Mouse (Mus musculus) limb, embryonic 14.5 days (tissue): ENCODE data around the gene Tpcn2. TPM values are rescaled to one million over a fixed set of nuclear protein-coding genes. Genes with fewer than 3 reads are reported as not detected.

ENCODE experiments used
- ATAC-seq: fragments of 200-750 bp; cut with Nextera tagmentation; 2 replicates; pipeline ENCODE4 v1.8.0; 2017; ENCODE audit warnings: low read depth, moderate number of reproducible peaks, moderate TSS enrichment; ENCODE audit not compliant: low FRiP score
- DNase-seq: peaks from one replicate; pipeline ENCODE4 v3.0.0-alpha.2; 2015; ENCODE audit warnings: low spot score
- H3K27ac ChIP-seq: fragments of 300-500 bp; sonication (generic); replicated peaks from 2 replicates; pipeline ENCODE4 v1.5.1; 2014; ENCODE audit warnings: low read depth, mild to moderate bottlenecking, low read length, moderate library complexity, mixed read lengths
- H3K27me3 ChIP-seq: fragments of 300-500 bp; sonication (generic); 2 replicates; pipeline ENCODE4 v1.6.1; 2014; ENCODE audit warnings: low read length, mixed read lengths; ENCODE audit not compliant: control insufficient read depth, insufficient read depth
- H3K36me3 ChIP-seq: fragments of 300-500 bp; sonication (generic); 2 replicates; pipeline ENCODE4 v1.6.1; 2014; ENCODE audit warnings: mild to moderate bottlenecking, low read length, moderate library complexity, mixed read lengths; ENCODE audit not compliant: control insufficient read depth, insufficient read depth
- H3K4me1 ChIP-seq: fragments of 300-500 bp; sonication (generic); 2 replicates; pipeline ENCODE4 v1.6.1; 2014; ENCODE audit warnings: antibody characterized with exemption, low read length, mixed read lengths; ENCODE audit not compliant: control insufficient read depth, insufficient read depth
- H3K4me2 ChIP-seq: fragments of 300-500 bp; sonication (generic); replicated peaks from 2 replicates; pipeline ENCODE4 v1.6.1; 2014; ENCODE audit warnings: low read depth, mild to moderate bottlenecking, low read length, moderate library complexity; ENCODE audit not compliant: severe bottlenecking
- H3K4me3 ChIP-seq: fragments of 300-500 bp; sonication (generic); replicated peaks from 2 replicates; pipeline ENCODE4 v1.5.1; 2014; ENCODE audit warnings: low read length
- H3K9ac ChIP-seq: fragments of 300-500 bp; sonication (generic); 2 replicates; pipeline ENCODE4 v1.6.1; 2014; ENCODE audit warnings: mild to moderate bottlenecking, low read depth, low read length, moderate library complexity; ENCODE audit not compliant: severe bottlenecking
- H3K9me3 ChIP-seq: fragments of 300-500 bp; sonication (generic); 2 replicates; pipeline ENCODE4 v1.6.1; 2016; ENCODE audit warnings: low read length; ENCODE audit not compliant: control insufficient read depth
- POLR2A ChIP-seq: fragments of 200-500 bp; IDR thresholded peaks from 2 replicates; pipeline ENCODE4 v1.8.0; 2012; ENCODE audit warnings: inconsistent platforms, mild to moderate bottlenecking, moderate library complexity, borderline replicate concordance; ENCODE audit not compliant: insufficient read depth, insufficient read length; ENCODE audit errors: extremely low read depth
- WGBS: fragments of 180-500 bp; shearing (Covaris S2); extraction: QIAGEN DNeasy Blood & Tissue Kit; methylation state at CpG from one replicate; pipeline ENCODE4 v1.1.7; 2014; 5-methylcytosine and 5-hydroxymethylcytosine counted together
- polyA plus RNA-seq, 2 experiments: library from polyadenylated mRNA; depleted of rRNA in 1 of 2; stranded (reverse) in 1 of 2; unstranded in 1 of 2; fragments of >200 nt; fragmentation: Nextera tagmentation in 1 of 2; extraction: Ambion mirVana in 1 of 2; gene quantifications; 2 replicates each; pipeline versions ENCODE4 v1.2.1 to v1.2.3; 2012 to 2014

The Tpcn2 gene
- polyA plus RNA-seq, 2 experiments: 5.1 to 44.0 TPM

DNA sequence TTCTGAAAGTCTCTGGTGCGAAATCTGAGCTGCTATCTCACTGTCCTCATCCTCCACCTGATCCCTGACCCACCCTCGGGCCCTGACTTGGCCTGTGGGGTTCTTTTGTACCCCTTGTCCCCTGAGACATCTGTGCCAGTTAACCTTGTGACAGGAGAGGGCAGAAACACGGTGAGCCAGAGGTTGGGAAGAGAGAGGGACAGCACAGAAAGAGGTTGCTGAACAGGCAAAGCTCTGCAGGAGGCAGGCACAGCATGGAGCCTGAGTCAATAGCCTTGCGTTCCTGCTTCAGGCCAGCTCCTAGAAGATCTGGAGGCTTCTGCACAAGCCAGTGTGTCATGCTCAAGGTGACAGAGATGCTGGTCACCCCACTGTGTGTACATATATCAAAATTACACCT, 39.8 kb upstream of the Tpcn2 start:
- no peak overlapping the region for H3K4me2 ChIP-seq
- no peaks in the 10 kb centered on the region for H3K36me3 ChIP-seq
- no peaks in the 10 kb centered on the region for H3K27me3 ChIP-seq
- 34% methylated on average over 4 of the region's 4 CpGs for WGBS
- no peaks in the 10 kb centered on the region for H3K4me1 ChIP-seq
- ATAC-seq (no peak), DNase-seq (no peak)
- no peaks in the 10 kb centered on the region for H3K9me3 ChIP-seq
- H3K9ac ChIP-seq: no peak overlapping the region
- no peak for TF ChIP-seq POLR2A
- no peak overlapping the region for H3K4me3 ChIP-seq
- H3K27ac ChIP-seq: no peak overlapping the region

DNA sequence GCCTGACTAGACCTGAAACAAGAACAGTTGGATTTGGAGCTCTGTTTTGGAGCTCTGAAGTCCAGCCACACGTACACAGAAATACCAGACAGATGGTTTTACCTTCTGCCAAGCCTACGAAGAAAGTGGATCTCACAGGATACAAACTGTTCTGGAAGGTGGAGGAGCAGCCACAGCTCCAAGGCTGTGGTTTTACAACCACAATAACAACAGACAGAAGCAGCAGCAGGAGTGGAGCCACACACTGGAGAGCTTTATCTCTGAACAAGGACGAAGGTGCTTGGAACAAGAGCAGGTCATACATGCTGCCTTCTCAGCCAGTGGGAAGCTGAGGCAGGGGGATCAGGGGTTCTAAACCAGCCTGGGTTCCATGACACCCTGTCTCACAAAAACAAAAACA, 35.7 kb upstream of the Tpcn2 start:
- DNase-seq (no peak), ATAC-seq (no peak)
- no peak for TF ChIP-seq POLR2A
- no peak overlapping the region for H3K4me2 ChIP-seq
- H3K36me3 ChIP-seq: no peaks in the 10 kb centered on the region
- whole genome bisulfite sequencing: 46% methylated on average over 3 of the region's 3 CpGs
- no peak overlapping the region for H3K4me3 ChIP-seq
- no peaks in the 10 kb centered on the region for H3K4me1 ChIP-seq
- H3K9me3 ChIP-seq: no peaks in the 10 kb centered on the region
- H3K27ac ChIP-seq: no peak overlapping the region
- H3K9ac ChIP-seq: no peak overlapping the region
- H3K27me3 ChIP-seq: no peaks in the 10 kb centered on the region

DNA sequence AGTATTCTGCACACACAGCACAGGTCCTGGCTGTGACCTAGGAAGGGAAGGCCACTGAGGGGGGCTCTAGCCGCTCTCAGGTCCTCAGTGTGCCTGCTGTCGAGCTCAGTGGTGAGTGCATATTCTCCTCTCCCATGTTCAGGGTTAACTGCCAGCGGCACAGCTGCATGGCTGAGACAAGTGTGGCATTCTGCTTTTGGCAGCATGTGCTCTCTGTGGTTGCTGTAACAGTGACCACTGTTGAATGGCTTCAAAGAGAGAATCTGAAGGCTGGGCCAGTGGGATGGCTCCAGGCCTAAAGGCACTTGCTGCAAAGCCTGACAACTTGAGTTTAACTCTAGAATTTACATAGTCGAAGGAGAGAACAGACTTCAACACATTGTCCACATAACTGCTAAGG, 33.7 kb upstream of the Tpcn2 start:
- Histone ChIP-seq H3K4me3 (no peak overlapping the region), H3K4me1 (no peaks in the 10 kb centered on the region), H3K4me2 (no peak overlapping the region), H3K9ac (no peak overlapping the region), H3K27ac (no peak overlapping the region), H3K36me3 (no peaks in the 10 kb centered on the region), H3K27me3 (no peaks in the 10 kb centered on the region), H3K9me3 (no peaks in the 10 kb centered on the region)
- no peak for TF ChIP-seq POLR2A
- DNase-seq: no peak
- ATAC-seq: no peak
- 76% methylated on average over 4 of the region's 4 CpGs for WGBS

DNA sequence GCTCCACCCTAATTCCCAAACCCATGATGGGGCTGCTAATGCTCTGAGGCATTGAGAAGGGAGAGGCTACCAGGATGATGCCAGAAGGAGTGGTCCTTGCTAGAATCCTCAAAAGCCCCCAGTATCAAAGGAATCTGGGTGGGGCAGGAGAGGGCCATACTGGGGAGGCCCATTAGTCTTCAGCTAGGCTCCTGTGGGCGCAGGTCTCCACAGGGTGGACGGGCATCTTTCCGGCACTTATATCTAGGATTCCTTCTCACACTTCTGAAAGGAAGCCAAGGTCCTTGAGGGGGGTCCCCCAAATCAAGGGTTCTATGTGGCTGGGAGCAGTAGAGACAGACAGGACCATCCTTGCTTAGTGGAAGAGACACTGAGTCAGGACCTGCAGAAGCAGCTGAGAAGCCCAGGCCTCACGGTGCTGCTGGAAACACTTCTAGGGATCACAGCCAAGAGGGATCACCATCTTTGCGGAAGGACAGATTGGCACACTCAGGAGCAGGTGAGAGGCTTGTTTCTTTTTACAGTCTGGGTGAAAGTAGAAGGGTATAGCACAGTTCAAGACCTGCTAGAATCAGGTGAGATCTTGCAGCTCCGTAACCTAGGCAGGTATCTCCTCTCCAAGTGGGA, 31.1 kb upstream of the Tpcn2 start, which contains the start of gene Mrgprd:
Mrgprd (plus strand) TSS at position 51 of the 627 bp plus-strand sequence.
- Histone ChIP-seq H3K9me3 (no peaks in the 10 kb centered on the region), H3K27ac (no peak within 1 kb of the TSS), H3K9ac (no peak within 1 kb of the TSS; the same call in 1 of the 2 replicates), H3K4me1 (no peaks in the 10 kb centered on the region), H3K4me2 (no peak within 1 kb of the TSS), H3K27me3 (no peaks in the 10 kb centered on the region), H3K4me3 (no peak within 1 kb of the TSS), H3K36me3 (no peaks in the 10 kb centered on the region)
- DNase-seq: no peak
- whole genome bisulfite sequencing: 91% methylated on average over 6 of the region's 6 CpGs
- no peak for TF ChIP-seq POLR2A
- no peak for ATAC-seq

DNA sequence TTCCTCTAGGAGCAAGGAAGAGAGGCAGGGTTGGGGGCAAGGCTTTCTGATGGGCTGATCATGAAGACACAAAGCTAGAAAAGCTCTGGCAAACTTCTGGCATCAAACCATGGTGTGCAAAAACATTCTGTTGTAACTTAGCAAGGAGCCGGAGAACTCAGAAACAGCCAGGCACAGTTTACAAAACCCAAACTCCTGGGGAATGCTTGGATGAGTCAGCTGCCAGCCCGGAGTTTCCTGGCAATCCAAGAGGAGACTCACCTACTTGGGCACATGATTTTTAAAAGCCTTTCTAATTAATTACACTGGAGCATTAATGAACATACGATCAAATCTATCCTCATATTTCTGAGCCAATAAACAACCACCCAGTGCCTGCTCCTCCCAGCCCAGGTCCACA, 28.3 kb upstream of the Tpcn2 start:
- no peak for ATAC-seq
- TF ChIP-seq POLR2A: no peak
- Histone ChIP-seq H3K4me2 (no peak overlapping the region), H3K9me3 (no peaks in the 10 kb centered on the region), H3K27me3 (no peaks in the 10 kb centered on the region), H3K27ac (no peak overlapping the region), H3K4me1 (no peaks in the 10 kb centered on the region), H3K4me3 (no peak overlapping the region), H3K9ac (no peak overlapping the region), H3K36me3 (no peaks in the 10 kb centered on the region)
- DNase-seq: no peak
- WGBS: 67% methylated on average over 3 of the region's 3 CpGs
